Mouse (Mus musculus) frontal cortex, postnatal 25 days (tissue): Measurements from ENCODE around the gene Ddah2.

Source experiments
- DNase-seq, 2 experiments: peaks; one replicate each; pipeline ENCODE4 v3.0.0; 2022; ENCODE audit warnings: low spot score in 2 of 2

The Ddah2 gene

DNA sequence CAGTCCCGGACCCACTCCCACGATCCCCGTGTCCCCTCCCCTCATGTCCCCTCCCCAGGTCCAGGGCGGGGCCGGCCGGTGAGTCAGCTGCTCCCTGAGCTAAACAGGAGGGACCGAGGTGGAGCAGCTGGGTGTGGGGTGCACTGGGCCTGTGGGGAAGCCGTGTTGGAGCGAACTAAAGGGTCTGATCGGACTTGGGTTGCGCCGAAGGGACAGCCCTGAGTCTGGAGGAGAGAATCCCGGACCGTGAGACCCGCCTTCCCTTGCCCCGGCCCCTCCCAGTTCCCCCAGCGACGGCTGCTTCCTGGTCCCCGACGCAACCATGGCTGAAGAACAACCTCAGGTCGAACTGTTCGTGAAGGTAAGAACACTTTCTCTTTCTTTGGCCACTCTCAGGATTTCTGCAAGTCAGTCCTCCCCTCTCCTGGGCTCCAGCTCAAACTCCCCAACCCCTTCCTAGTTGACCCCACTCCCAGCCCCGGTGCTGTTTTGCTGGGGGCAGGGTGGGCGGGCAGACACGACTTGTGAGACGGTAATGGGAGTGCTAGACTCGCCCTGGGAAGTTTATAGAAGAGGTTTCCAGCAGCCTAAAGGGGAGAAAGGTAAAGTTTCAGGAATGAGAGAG lies 8.6 kb upstream of the Ddah2 start:
- no peak for DNase-seq

DNA sequence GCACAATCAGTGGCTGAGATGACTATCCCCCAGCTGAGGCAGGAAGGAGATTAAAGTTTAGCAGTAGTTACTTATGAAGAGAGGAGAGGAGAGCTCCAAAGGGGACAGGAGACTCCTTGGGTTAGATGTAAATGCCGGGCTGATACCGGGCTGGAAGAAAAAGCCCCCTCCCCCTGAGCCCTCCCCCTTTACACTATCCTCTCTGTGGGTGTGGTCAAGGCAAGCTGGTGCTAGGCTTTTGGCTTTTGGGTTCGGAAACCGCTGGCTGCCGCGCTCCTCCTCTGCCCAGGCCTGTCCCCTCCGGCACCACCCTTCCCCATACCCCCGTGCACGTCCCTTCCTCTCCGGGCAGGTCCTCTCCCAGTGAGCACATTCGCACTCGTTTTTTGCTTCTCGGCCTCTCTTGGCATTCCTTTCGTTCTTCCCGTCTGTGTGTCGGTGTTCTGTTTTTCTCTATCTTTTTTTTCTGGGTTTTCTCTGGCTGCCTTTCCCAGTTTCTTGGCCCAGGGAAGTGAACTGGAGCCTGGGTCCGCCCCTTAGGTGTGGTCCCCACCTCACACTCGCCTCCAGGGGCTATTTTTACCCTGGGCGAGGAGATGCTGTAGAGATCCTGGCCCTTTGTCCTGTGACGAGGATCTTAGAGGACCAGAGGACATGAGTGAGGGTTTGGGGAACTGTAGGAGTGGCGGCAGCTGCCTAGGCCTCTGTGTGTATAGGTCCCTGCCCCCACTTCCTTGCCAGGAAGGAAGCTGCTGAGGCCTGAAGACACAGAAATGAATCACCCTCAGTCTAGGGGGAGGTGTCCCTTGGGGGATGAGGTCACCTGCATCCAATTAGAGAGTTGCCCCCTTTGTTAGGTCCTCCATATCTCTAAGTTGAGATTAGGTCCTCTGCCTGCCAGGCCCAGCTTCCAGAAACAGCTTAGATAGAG lies 7.4 kb upstream of the Ddah2 start:
- DNase-seq = no peak

DNA sequence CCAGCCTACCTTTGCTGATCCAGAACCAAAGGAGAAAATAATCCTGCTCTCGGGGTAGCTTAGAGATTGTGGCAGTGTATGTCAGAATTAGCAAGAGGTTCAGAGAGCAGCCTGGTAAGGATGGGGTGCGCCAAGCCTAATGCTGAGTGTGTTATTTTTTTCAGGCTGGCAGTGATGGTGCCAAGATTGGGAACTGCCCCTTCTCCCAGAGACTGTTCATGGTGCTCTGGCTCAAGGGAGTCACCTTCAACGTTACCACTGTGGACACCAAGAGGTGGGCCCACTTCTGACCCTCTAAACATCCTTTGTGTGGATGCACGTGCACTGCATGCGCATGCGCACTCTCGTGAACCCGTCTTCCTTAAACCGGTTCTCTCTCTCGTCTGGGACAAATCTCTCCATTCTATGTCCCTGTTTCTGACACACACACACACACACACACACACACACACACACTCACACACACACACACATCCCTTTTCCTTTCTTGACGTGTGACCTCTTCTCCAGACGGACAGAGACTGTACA lies 6.5 kb upstream of the Ddah2 start:
- DNase-seq = no peak

DNA sequence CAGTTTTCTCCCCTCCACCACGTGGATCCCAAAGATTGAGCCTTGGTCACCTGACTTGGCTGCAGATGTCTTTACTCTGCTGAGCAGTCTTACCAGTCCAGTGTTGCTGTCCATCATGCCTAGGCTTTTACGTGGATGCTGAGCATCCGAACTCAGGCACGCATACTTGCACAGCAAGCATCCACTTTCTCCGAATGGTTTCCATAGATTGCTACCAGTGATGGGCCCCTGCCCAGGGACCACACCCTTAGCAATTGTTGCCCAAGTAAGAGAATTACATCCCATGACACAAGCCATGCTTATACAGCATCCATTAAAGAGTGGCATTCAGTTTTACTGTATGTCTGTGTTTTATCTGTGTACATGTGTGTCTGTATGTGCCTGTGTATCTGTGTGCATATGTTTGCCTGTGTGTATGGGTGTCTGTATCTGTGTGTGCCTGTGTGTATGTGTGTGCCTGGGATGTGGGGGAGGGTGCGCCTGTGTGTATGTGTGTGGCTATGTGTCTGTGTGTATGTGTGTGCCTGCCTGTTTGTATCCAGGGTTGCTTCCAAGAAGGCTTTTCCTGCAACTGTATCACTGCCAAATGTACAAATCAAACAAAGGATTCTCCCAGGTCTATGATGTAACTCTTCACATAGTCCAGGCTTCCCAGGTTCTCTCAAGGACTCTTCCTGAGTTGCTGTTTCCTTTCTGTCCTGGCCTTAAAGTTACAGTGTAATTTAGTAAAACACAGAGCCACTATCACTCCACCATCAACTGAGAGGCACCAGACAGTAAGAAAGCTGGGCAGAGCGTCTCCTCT lies 2.9 kb upstream of the Ddah2 start:
- DNase-seq = no peak

DNA sequence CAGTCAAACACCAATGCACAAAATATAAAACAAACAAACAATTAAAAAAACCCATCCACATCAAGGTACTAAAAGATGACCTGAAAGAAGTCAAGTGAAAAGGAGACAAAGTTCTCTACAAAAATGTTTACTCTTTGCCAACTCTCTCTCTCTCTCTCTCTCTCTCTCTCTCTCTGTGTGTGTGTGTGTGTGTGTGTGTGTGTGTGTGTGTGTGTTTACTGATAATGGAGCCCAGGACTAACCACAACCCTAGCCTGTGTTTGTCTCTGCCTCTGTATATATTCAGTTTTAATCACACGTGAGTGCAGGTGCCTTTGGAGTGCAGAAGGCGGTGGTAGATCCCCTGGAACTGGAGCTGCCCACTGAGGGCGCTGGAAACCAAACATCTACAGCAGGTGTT lies 1.7 kb upstream of the Ddah2 start:
- no peak for DNase-seq

DNA sequence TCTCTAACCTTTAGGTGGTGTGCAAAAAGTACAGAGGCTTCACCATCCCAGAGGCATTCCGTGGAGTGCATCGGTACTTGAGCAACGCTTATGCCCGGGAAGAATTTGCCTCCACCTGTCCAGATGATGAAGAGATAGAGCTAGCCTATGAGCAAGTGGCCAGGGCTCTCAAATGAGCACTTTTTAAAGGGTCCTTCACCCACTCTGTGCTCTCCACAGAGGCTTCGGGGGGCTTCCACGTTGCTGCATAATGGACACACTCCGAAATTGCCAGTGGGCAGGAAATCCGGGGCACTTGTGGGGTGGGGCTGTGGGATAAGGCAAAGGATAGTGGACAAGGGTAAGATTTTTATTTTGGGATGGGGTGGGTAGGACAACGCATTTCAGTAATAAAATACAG lies 519 bp upstream of the Ddah2 start:
- DNase-seq = no peak

DNA sequence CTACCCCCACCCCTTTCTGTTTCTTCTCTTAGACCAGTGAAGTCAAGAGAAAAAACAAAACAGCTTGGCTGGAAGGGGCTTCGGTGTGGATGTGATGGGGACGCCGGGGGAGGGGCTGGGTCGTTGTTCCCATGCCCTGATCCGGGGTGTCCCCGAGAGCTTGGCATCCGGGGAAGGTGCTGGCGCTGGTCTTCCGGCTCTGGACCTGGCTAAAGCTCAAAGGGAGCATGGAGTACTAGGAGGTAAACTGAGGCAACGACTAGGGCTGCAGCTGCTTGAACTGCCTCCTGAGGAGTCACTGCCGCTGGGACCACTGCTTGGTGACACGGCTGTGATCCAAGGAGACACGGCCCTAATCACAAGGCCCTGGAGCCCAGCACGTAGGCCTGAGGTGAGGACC lies 1.2 kb downstream of the Ddah2 start:
- DNase-seq = no peak

DNA sequence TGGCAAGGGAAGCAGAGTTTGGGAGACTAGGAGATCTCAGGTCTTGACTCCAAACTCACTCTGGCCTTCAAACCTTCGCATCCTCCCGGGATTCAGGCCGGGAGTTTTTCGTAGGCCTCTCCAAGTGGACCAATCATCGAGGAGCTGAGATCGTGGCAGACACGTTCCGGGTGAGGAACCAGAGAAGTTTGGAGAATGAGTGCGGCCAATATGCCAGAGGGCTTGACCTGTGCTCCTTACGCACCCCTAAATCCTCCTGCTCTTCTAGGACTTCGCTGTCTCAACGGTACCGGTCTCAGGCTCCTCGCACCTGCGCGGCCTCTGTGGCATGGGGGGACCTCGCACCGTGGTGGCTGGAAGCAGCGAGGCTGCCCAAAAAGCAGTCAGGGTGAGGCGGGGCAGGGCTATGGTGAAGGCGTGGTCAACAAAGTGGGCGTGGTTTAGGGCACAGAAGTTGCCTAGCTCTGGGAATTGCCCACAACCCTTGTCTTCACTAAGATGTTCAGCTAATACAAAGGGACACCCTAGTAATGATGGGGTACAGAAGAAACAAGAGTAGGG lies 2.0 kb downstream of the Ddah2 start:
- DNase-seq = no peak

DNA sequence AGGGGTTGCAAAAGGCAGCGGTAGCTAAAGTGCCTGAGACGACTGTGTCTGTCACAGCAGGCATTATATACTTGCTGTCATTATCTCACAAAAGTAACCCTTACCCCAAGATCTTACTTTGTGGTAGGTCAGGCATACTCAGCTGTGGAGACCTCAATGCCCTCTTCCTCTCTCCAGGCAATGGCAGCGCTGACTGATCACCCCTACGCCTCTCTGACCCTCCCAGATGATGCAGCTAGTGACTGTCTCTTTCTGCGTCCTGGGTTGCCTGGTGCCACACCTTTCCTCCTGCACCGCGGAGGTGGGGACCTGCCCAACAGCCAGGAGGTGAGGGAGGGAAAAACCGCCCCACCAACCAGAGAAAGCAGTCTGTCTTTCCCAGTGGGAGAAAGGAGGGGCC lies 2.5 kb downstream of the Ddah2 start:
- no peak for DNase-seq

DNA sequence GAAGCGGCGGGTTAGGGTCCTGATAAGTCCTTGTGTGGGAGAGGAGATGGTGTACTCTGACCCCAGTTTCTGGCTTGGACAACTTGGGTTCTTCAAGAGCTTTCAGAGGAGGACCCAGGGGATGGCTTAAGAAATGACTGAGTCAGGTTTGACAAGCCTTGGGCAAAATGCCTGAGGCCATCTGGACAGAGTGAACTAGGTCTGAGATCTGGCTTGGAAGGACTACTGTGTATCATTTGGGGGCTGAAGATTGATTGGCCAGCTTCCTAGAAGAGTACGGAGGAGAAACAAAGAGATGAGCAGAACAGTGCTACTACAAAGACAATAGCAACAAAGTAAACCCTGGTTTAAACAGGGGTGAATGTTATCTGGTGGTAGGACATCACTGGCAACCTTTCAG lies 4.6 kb downstream of the Ddah2 start:
- no peak for DNase-seq

DNA sequence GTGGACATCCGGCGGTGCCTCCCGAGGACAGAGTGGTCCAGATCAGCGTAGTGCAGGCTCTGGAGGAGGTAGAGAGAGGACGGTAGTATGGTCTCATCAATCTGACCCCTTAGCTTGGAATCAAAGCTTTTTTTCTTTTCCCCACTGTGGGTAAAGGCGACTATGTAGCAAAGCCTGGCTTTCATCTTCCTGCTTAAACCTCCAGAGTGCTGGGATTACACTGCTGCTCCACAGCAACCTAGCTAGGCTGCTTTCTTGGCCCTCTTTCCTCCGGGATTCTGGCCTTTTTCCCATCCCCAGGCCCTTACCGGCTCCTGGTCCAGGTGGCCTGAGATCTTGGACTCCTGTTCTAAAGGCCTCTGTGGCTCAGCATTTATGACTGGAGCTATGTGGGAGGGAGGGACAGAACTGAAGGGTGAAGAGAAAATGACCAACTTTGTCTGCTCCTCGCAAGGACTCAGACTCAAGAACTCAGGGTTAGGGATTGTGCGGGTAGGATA lies 5.6 kb downstream of the Ddah2 start:
- no peak for DNase-seq

DNA sequence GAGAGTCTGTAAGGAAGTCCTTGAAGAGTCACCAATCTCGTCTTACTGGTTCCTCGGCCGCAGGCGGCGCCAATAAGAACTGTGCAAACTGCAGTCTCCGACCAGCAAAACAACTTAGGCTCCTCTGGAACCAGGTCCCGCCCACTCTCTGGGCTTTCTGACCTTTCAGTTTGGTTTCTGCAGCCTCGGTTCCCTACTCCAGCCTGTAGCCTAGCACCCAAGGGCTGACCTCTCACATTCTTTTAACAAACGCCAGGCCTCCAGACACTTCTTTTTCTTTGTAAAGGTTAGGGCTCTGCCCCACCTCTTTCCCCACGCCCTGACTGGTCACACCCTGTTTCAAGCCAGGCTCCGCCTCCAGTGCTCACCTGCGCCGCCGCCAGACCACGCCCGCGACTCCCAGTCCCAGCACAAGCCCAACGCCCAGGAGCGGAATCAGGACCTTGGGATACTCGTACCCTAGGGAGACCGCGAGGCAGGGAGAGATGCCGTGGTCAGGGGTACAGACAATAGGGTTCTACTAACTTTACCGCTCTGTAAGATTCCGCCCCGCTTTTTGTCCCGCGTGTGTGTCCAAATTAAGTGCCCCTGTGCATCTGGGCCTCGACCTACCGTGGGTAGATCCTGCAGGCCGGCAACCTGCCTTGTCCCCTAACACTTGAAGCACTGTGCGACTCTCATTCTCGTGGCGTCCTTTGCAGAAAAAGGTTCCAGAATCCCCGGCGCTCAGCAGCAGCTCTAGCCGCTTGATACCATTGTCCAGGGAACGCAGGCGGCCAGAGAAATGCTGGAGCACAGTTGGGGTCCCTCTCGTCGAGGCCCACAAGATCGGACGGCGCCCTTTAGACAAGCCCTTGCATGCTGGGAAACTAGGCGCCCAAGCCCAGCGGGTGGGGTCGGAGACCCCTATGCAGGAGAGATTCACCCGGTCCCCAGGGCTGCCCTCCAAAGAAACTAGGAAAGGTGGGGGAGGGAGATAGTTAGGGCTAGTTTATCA lies 6.4 kb downstream of the Ddah2 start, which contains the start of gene Ly6g6c:
TSS of gene Ly6g6c (plus strand) at position 438 of the 997 bp plus-strand sequence.
- DNase-seq = no peak

DNA sequence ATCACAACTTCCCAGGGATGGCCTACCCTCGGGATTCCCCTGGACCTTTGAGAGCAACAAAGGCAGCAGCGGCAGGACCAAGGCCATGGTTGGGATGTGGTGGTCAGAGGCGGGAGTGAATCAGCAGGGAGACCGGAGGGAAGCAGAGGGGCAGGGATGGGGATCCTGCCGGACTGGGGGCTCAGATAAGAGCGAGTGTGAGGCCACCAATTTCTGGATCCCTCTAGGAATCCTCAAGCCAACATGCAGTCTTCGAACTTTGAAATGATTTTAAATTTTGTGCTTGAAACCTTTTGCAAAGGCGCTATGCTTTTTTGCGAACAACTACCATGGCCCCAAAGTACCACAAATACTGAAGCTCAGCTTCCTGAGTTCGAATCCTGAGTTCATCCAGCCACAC lies 7.2 kb downstream of the Ddah2 start, which contains the start of gene Mpig6b:
TSS of gene Mpig6b (minus strand) at position 101 of the 400 bp plus-strand sequence.
- no peak for DNase-seq

DNA sequence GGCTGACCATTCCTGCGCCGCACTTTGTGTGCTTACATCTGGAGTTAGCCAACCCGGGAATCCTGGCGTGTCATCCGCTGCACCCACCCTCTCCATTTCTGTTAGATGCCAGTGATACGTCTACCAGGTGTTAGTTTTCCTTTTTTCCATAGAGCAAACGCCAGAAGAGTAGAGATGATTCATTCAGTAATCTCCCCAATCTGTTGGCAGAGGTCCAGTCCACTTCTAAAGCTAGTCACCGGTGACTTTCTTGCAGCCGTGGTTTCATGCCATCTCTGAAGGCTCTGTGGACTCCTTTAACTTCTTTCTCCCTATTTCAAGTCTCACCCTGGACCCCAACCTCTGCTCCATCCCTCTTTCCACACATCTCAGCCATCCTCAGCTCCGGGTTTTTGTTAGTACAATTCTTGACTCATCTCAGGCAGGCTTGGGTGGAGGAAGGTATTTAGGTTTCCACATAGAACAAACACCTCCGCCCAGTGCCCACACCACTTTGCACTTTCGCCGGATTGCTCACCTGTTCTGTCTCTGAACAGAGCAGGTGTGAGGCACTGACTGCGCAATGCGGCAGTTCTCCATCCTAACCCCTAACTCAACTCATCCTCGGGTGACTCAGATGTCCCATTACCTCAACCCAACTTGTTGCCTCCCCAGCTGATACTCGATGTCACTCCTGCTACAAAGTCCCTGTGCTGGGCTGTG lies 9.5 kb downstream of the Ddah2 start:
- DNase-seq = no peak

DNA sequence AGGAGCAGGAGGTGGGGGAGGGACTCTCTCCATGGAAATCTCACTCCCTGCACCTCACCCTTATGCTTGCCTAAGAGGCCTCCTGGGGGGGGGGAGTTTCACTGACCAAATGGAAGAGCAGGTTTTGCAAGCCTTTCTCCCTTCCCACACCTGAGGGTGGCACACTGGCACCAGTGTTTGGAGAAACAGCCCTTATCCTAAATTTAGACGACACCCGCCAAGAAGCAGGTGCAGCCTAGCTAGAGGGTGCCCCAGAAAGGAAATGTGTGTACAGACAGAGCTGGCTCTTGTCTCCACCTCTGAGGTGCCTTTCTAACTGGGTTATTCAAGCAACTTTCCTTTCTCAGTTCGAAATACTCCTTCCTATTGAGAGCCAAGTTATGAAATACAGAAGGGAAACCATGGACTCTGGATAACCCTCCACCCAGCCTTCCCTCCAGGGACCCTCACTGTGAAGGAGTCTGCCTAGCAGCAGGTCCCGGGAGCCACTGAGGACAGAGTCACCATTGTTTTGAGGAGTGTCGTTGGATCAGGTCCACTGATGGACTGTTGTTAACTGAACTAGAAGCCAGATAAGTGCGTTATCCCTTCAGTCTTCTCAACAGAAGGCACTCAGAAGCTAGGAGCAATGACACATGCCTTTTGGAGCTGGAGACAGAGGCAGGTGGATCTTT lies 11.9 kb downstream of the Ddah2 start:
- no peak for DNase-seq

DNA sequence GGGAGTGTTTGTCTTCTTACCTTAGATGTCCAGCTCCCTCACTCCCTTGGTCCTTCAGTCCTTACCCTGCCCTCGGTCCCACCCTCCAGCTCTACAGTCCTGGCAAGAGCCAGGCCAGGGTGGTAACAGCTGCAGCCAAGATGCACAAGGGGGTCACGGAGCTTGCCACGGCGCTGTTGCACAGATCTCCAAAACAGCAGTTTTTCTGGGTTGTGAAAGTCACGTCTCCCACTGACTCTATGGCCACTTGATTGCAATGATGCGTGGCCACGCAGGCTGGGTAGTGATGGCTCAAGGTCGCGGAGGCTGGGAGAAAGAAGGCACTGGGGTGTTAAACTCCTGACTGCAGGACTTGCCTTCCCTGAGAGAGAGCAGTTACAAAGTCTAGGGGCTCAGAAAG lies 12.6 kb downstream of the Ddah2 start:
- DNase-seq = no peak

DNA sequence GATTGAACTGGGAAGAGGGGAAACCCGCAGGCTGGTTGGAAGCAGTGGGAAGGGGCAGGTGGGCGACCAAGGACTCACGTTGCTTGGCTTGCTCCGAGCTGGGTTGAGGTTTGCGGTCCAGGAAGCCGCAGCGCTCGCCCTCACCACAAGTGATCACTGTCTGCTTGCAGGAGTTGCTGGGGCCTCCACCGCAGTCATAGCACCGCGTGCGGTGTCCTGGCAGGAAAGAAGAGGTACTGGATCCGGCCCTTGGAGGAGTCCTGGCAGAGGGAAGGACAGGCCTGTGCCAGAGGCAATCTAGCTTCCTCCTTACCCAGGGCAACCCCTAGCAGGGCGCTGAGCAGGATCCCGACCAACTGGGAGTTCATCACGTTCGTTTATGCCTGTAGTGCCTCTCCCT lies 15.3 kb downstream of the Ddah2 start:
- DNase-seq = no peak

DNA sequence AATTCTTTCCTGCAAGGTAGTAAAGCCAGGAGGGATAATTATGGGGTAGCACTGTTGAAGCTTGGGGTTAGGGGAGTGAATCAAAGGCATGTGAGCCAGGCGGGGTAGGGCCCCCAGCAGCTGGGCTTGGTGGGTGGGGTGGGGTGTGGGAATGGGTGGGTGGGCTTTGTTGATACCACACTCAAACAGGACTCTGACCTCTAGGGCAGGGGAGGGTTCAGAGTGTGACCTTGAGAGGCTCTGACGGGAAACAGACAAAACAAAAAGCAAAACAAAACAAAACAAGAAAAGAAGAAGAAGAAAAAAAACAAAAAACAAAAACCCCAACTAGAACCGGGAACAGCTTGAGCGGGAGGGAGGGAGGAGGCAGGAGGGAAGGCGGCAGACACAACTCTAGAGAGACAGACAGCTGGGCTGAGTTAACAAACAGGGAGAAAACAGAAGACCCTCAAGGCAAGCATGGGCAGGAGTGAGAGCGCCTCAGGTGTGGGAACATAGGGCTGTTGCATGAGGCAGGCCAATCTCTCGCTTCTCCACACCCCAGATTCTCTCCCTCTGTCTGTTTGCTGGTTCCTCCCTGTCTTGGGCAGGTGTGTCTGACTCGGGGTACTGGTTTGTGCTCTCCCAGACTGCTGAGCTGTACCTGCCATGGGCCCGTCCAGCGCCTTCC lies 17.8 kb downstream of the Ddah2 start, which contains the start of gene Ly6g6e:
TSS of gene Ly6g6e (plus strand) at position 396 of the 670 bp plus-strand sequence.
- DNase-seq = no peak
